Comparison of ENCODE assay signal across 8 mouse cellular contexts in the genomic region with DNA sequence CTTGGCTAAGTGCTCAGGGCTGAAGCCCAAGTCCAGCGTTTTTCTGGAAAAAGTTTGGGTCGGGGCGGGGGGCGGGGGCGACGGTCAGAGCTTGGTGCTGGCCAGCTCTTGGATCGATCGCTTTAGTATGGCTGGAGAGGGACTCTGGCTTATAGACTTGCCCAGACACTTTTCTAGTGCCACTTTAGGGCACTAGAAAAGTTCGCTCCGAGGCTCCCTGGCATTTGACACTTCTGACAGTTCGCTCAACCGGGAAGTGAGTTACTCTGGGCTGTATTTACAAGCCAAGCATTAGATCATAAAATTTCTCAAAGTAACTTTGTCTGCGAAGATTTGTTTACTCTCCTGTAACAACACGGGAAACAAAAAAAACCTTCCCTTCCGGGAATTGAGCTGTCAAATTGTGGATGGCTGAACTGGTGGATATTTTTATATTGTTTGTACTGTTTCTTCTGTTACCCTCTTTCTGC. TPM values are rescaled to one million over a fixed set of nuclear protein-coding genes. Genes with fewer than 3 reads are reported as not detected.
DNase-seq lines count a peak whose midpoint lies in the region; ATAC-seq and TF ChIP-seq lines count a peak whose summit lies in the region.

No protein-coding gene starts in this region.

- 2% methylated on average over 15 of the region's 15 CpGs for WGBS in liver, adult 2 months
- WGBS in heart, embryonic 11.5 days (ENCODE audit: insufficient replicate concordance), result 13% methylated on average over 15 of the region's 15 CpGs
- WGBS in kidney, postnatal 0 days, result 4% methylated on average over 15 of the region's 15 CpGs
- WGBS in midbrain, embryonic 10.5 days, result 22% methylated on average over 15 of the region's 15 CpGs

- H3K9ac ChIP-seq in liver, adult 2 months (ENCODE audit: low read depth, low read length), result peak overlapping the region; percentile 86
- peak overlapping the region; percentile 56 for H3K9ac ChIP-seq in heart, embryonic 11.5 days (ENCODE audit: low read depth, low read length)
- peak overlapping the region; percentile 40 for H3K9ac ChIP-seq in kidney, postnatal 0 days (ENCODE audit: low read depth, low read length)

- H3K27ac ChIP-seq in liver, adult 2 months (replicated peaks; ENCODE audit: insufficient read depth, low read depth, low read length), result peak overlapping the region; percentile 93
- no peak overlapping the region for H3K27ac ChIP-seq in heart, embryonic 11.5 days (ENCODE audit: low read depth, low read length)
- H3K27ac ChIP-seq in kidney, postnatal 0 days, result peak overlapping the region; percentile 21
- no peak overlapping the region for H3K27ac ChIP-seq in midbrain, embryonic 10.5 days (replicated peaks)

- no peak; the same call in 1 of the 2 replicates for TF ChIP-seq POLR2A in liver, adult 2 months (IDR thresholded peaks at IDR 0.05; ENCODE audit: extremely low read depth, insufficient read depth, low read length)

- TF ChIP-seq CTCF in liver, adult 2 months (IDR thresholded peaks at IDR 0.05; ENCODE audit: low read depth, low read length), result no peak
- TF ChIP-seq CTCF in kidney, postnatal 0 days (IDR thresholded peaks at IDR 0.05; ENCODE audit: low read depth), result no peak

- ATAC-seq in heart, embryonic 11.5 days (replicated peaks; ENCODE audit: insufficient number of reproducible peaks, low FRiP score, low TSS enrichment), result no peak
- peak; percentile 45; the same call in 1 of the 2 replicates for ATAC-seq in kidney, postnatal 0 days (replicated peaks; ENCODE audit: low FRiP score, low read depth)
- ATAC-seq in erythroid progenitor cell, adult 5-6 weeks (replicated peaks; ENCODE audit: low FRiP score, poor library complexity, severe bottlenecking), result no peak

- H3K4me3 ChIP-seq in liver, adult 2 months (ENCODE audit: insufficient read depth, low read depth, low read length), result peak overlapping the region; percentile 79
- H3K4me3 ChIP-seq in heart, embryonic 11.5 days (ENCODE audit: low read depth, low read length), result peak overlapping the region; percentile 54
- peak overlapping the region; percentile 52 for H3K4me3 ChIP-seq in kidney, postnatal 0 days (replicated peaks; ENCODE audit: low read depth, low read length)
- H3K4me3 ChIP-seq in midbrain, embryonic 10.5 days, result peak overlapping the region; percentile 59

- no peaks in the 10 kb centered on the region for H3K27me3 ChIP-seq in liver, adult 2 months (ENCODE audit: control insufficient read depth, insufficient read depth, low read length)
- H3K27me3 ChIP-seq in heart, embryonic 11.5 days (ENCODE audit: control insufficient read depth, insufficient read depth, low read length), result peaks cover 3% of the 10 kb centered on the region; the same call in 1 of the 2 replicates
- no peaks in the 10 kb centered on the region for H3K27me3 ChIP-seq in kidney, postnatal 0 days (ENCODE audit: insufficient read depth, low read length)
- peaks cover 21% of the 10 kb centered on the region for H3K27me3 ChIP-seq in midbrain, embryonic 10.5 days (ENCODE audit: low read depth, poor library complexity, severe bottlenecking)

- DNase-seq in liver, adult 2 months (ENCODE audit: extremely low read depth, low read depth, low spot score), result peak; percentile 74
- no peak for DNase-seq in liver
- DNase-seq in kidney, postnatal 0 days (ENCODE audit: low spot score), result peak; percentile 44
- no peak for DNase-seq in midbrain, embryonic 10.5 days (ENCODE audit: low spot score)
- no peak for DNase-seq in cerebellum, adult 11 months
- DNase-seq in left cerebral cortex, adult 18-20 months (ENCODE audit: low spot score in 2 of 2), result no peak

- H3K4me2 ChIP-seq in heart, embryonic 11.5 days, result peak overlapping the region; percentile 96
- H3K4me2 ChIP-seq in kidney, postnatal 0 days (ENCODE audit: low read length), result peak overlapping the region; percentile 80

- H3K9me3 ChIP-seq in heart, embryonic 11.5 days (replicated peaks; ENCODE audit: control insufficient read depth, low read length), result no peaks in the 10 kb centered on the region
- H3K9me3 ChIP-seq in kidney, postnatal 0 days (replicated peaks; ENCODE audit: low read length), result no peaks in the 10 kb centered on the region
- H3K9me3 ChIP-seq in midbrain, embryonic 10.5 days (replicated peaks), result no peaks in the 10 kb centered on the region

- peaks cover 13% of the 10 kb centered on the region for H3K79me2 ChIP-seq in liver, adult 2 months (ENCODE audit: control insufficient read depth, insufficient read depth, low read length)

- peaks cover 18% of the 10 kb centered on the region for H3K4me1 ChIP-seq in liver, adult 2 months (ENCODE audit: control insufficient read depth, insufficient read depth, low read length)
- 0 out of 2 replicates have a peak, but pooled peaks cover 2% of the 10 kb centered on the region for H3K4me1 ChIP-seq in heart, embryonic 11.5 days (ENCODE audit: control insufficient read depth, insufficient read depth, low read length)
- no peaks in the 10 kb centered on the region for H3K4me1 ChIP-seq in kidney, postnatal 0 days (replicated peaks; ENCODE audit: insufficient read depth, low read length)
- peaks cover 15% of the 10 kb centered on the region for H3K4me1 ChIP-seq in midbrain, embryonic 10.5 days

- no peaks in the 10 kb centered on the region for H3K36me3 ChIP-seq in liver, adult 2 months (ENCODE audit: control insufficient read depth, insufficient read depth, low read length)
- no peaks in the 10 kb centered on the region for H3K36me3 ChIP-seq in heart, embryonic 11.5 days (ENCODE audit: control insufficient read depth, insufficient read depth, low read length)
- no peaks in the 10 kb centered on the region for H3K36me3 ChIP-seq in kidney, postnatal 0 days (ENCODE audit: insufficient read depth, low read length)
- H3K36me3 ChIP-seq in midbrain, embryonic 10.5 days, result no peaks in the 10 kb centered on the region

RNA-seq across cellular contexts. Expression of a gene that starts 0.4 kb away (rescaled TPM):
- 20.2 and 25.5 TPM in 2 replicates for total RNA-seq in liver, adult 2 months (2014; rRNA removed)
- polyA plus RNA-seq in liver, adult 2 months (2012; rRNA removed), result 3.4 and 4.9 TPM in 2 replicates
- polyA plus RNA-seq in heart, embryonic 11.5 days (2014; fragmentation: Nextera tagmentation; extraction: Ambion mirVana), result 1.6 and 2.1 TPM in 2 replicates
- 7.6 and 8.4 TPM in 2 replicates for polyA plus RNA-seq in kidney, postnatal 0 days (2015; fragmentation: Nextera tagmentation; extraction: Ambion mirVana)
- 0.38 and 0.41 TPM in 2 replicates for polyA plus RNA-seq in midbrain, embryonic 10.5 days (2016; fragmentation: Nextera tagmentation; extraction: Ambion mirVana)
- 1 to 10 TPM; 1.6 to 1.9 TPM for total RNA-seq in left cerebral cortex, adult 18-20 months (2021)
- not detected in 2 replicates for total RNA-seq in erythroid progenitor cell, adult 5-6 weeks (2015; ENCODE audit: low replicate concordance)
- total RNA-seq in erythroid progenitor cell, adult 5-6 weeks (2017; ENCODE audit: low replicate concordance), result 2.6 and 8.5 TPM in 2 replicates

RNA-seq across cellular contexts. Expression of a gene that starts 35.5 kb away (rescaled TPM):
- 2.0 and 5.2 TPM in 2 replicates for total RNA-seq in liver, adult 2 months (2014; rRNA removed)
- 3.6 and 4.6 TPM in 2 replicates for polyA plus RNA-seq in liver, adult 2 months (2012; rRNA removed)
- 1,416 and 1,586 TPM in 2 replicates for polyA plus RNA-seq in heart, embryonic 11.5 days (2014; fragmentation: Nextera tagmentation; extraction: Ambion mirVana)
- 450 and 526 TPM in 2 replicates for polyA plus RNA-seq in kidney, postnatal 0 days (2015; fragmentation: Nextera tagmentation; extraction: Ambion mirVana)
- 19.0 and 33.6 TPM in 2 replicates for polyA plus RNA-seq in midbrain, embryonic 10.5 days (2016; fragmentation: Nextera tagmentation; extraction: Ambion mirVana)
- total RNA-seq in left cerebral cortex, adult 18-20 months (2021), result 10 to 100 TPM; 11.2 to 15.1 TPM
- total RNA-seq in erythroid progenitor cell, adult 5-6 weeks (2015; ENCODE audit: low replicate concordance), result 1.4 TPM in 1 of 2 replicates, not detected in the other
- total RNA-seq in erythroid progenitor cell, adult 5-6 weeks (2017; ENCODE audit: low replicate concordance), result 0.77 TPM in 1 of 2 replicates, not detected in the other

Comparison
In these comparisons a context has a peak if more than half of its experiments do, and no peak if none do; other contexts are left out.
1. DNase-seq: peak in liver, adult 2 months (single experiment) and kidney, postnatal 0 days (single experiment); none in liver (single experiment), midbrain, embryonic 10.5 days (single experiment), cerebellum, adult 11 months (single experiment) and left cerebral cortex, adult 18-20 months (0 of 2).
2. H3K27ac ChIP-seq: peak in liver, adult 2 months (single experiment) and kidney, postnatal 0 days (single experiment); none in heart, embryonic 11.5 days (single experiment) and midbrain, embryonic 10.5 days (single experiment).
3. RNA of a gene that starts 35.5 kb away (polyA plus RNA-seq): 1,416 to 1,586 TPM in heart, embryonic 11.5 days and 450 to 526 TPM in kidney, postnatal 0 days; 19.0 to 33.6 TPM in midbrain, embryonic 10.5 days and 3.6 to 4.6 TPM in liver, adult 2 months; every median in the first group is over 10 times any median in the second.
4. Peak in every context shown above with its lines, with median percentiles within 50 percentile points of each other: H3K4me3 ChIP-seq and H3K9ac ChIP-seq.